Mouse (Mus musculus) lung, postnatal 0 days (tissue): Measurements from ENCODE around the gene Nudcd3.
A peak's percentile ranks its signal among the peaks of the same experiment; 100 is the strongest.

Source experiments
- CTCF ChIP-seq: IDR thresholded peaks from 2 replicates; pipeline ENCODE4 v1.5.1; 2016; ENCODE audit warnings: antibody characterized with exemption, mild to moderate bottlenecking
- EP300 ChIP-seq: IDR thresholded peaks from 2 replicates; pipeline ENCODE4 v1.6.1; 2016; ENCODE audit warnings: antibody characterized with exemption, mild to moderate bottlenecking, control low read depth

GRCm38 (mm10) chr11:6187878-6188277, 12.3 kb downstream of the Nudcd3 start:
- TF ChIP-seq CTCF (peak; percentile 98), EP300 (no peak)
